Mouse (Mus musculus) Muller cell, postnatal 12 days (primary cell): ENCODE data around the gene Xrcc2.
A peak's percentile ranks its signal among the peaks of the same experiment; 100 is the strongest.
"Not testable (repeated sequence)": the region's sequence is repeated elsewhere in the genome, so short reads cannot be mapped to it uniquely, and the experiment has no call there.

Source experiments
- DNase-seq: peaks from one replicate; pipeline ENCODE4 v3.0.0-alpha.2; 2015; ENCODE audit errors: inconsistent ontology term

Gene Xrcc2

DNA sequence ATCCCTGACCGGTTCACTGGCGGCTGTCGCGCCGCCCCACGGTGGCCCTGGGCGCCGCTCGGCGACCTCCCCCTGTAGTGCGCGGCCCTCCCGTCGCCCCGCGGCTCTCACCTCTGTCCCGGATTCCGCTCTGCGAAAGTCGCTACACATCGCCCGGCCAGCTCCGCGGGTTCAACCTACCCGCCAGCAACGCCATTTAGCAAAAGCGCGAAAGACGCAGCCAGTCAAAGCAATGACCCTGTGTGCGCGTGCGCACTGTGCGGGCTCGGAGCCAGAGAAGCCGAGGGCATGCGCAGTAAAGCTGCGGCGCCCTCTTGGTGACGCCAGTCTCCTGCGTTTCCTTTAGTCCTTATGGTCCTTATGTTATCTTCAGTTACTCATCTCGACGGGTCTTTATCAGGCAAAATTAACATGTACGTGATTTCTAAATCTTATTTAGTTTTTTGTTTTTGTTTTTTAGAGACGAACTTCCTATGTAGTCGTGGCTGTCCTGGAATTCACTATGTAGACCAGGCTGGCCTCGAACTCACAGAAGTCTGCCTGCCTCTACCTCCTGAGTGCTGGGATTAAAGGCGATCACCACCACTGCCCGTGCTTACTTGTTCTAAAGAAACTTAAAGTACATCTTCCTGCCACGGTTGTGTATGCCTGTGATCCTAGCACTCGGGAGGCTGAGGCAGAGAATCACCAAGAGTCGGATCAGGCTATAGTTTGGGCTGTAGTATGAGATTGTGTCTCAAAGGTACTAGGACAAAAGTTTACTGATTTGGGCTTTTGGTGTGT lies at the start of gene Xrcc2:
Xrcc2 (minus strand) TSS at position 259 of the 783 bp plus-strand sequence.
- DNase-seq = peak; percentile 93

DNA sequence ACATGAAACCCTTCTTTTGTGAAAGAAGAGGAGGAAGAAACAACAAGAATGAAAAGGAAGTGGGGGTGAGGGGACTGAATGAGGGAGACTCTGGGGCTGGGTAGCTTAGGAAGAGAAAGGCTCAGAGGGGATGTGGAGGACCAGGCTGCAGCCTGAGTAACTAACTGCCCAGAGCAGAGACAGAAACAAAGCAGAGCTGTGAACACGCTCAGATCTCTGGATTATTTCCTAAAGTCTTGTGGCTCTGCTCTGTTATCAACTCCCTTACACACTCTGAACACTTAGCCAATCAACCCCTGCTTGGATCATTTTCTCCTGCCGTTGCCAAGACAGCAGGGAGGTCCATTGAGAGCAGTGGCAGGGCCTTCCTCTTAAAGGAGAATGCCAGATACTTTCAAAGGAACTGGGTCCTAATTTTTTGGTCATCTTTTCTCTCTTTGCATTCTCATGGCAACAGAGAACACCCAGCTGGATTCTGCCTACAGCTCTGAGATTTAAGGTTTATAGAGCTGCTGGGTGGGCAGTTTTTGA lies 48.7 kb upstream of the Xrcc2 start:
- DNase-seq = no peak

- DNase-seq = no peak
These were observed 48.1 kb upstream of the Xrcc2 start for GRCm38 (mm10) chr5:25753556-25754235.

- no peak for DNase-seq
These were observed 47.2 kb upstream of the Xrcc2 start for GRCm38 (mm10) chr5:25752862-25753261.

GRCm38 (mm10) chr5:25751552-25751951 lies 45.9 kb upstream of the Xrcc2 start:
- peak; percentile 68 for DNase-seq

DNA sequence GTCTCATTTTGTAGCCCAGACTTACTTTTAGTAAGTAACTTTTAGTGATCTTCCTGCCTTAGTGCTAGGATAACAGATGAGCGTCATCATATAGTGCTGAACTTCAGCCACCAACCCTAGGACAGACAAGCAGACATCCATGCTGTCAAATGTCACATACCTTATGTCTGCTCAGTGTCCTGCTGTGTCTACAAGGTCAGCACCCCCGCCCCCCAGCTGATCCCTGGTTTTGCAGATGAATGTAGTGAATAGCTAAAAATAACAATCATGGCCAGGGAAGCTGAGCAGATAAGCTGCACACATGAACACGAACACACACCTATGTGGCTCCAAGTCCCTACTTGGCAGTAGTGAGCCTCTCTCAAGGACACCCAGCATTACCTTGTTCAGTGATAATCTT lies 43.0 kb upstream of the Xrcc2 start:
- no peak for DNase-seq

DNA sequence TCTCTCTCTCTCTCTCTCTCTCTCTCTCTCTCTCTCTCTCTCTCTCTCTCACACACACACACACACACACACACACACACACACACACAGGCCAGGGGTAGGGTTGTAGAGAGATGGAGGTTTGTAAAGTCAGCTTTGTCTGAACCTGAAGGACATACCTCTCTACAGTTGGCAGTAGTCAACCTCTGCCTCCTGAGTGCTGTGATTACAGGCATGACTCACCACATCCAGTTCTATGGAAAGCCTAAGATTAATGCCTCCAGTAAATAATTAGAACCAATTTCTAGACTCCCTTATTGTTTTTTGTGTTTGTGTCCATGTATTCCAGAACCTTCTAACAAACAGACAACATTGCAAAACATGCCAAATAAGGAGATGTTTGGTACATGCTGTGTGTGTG lies 42.3 kb upstream of the Xrcc2 start:
- DNase-seq = peak; percentile 46

GRCm38 (mm10) chr5:25738902-25739301 lies 33.3 kb upstream of the Xrcc2 start:
- DNase-seq = not testable (repeated sequence)

DNA sequence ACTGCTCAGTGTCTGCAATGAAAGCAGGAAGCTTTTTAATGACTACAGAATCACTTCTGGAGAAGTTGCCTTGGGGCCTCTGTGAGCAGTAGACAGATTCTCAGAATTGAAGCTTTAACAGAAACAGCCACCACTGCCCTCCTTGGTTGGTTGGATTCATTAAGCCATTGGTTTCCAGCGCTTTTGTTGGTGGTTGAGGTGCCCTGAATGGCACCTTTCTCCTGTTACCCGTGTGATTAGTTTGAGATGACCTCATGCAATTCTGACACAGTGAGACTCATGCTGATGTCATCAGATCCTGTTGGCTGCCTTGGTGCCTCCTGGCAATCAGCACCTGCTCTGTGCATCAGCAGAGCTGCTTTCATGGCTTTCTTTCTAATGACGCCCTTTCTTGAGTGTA lies 32.8 kb upstream of the Xrcc2 start:
- DNase-seq = peak; percentile 82

DNA sequence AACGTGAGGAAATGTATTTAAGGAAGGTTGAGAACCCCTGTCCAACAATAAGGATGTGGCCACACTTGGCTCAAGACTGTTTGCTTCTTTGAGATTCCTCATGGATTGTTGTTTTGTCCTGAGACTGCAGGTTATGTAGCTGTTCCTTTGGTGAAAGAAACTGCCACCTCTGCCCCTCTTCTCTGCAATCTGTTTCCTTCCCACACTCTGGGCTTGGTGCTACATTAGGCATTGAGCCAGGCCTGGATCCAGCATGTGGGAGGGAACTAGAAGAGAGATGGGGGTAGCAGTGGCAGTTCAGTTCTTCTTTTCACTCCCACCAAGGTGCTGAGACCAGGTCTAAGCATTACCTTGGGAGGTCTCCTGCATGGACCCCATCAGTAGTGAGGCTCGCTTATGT lies 30.2 kb upstream of the Xrcc2 start:
- no peak for DNase-seq

DNA sequence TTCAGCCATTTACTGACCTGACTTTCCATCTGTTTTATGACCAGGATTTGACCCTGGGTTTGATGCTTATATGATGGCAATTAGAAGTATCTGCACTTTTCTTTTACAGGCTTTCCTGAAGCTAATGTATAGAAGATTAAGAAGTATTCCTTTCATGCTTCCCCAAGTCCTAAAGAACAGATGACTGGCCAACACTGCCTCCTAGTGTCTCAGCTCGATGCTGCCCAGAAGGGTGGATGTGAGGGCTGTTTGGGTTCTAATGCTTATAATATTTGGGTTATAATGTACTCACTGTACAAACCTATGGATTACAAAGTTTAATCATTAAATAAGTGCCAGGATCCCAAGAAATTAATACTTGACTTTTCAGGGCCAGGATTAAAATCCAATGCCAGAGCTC lies 28.7 kb upstream of the Xrcc2 start:
- DNase-seq = peak; percentile 34

GRCm38 (mm10) chr5:25724134-25724675 lies 18.6 kb upstream of the Xrcc2 start:
- no peak for DNase-seq

GRCm38 (mm10) chr5:25723016-25723415 lies 17.4 kb upstream of the Xrcc2 start:
- DNase-seq = peak; percentile 90

DNA sequence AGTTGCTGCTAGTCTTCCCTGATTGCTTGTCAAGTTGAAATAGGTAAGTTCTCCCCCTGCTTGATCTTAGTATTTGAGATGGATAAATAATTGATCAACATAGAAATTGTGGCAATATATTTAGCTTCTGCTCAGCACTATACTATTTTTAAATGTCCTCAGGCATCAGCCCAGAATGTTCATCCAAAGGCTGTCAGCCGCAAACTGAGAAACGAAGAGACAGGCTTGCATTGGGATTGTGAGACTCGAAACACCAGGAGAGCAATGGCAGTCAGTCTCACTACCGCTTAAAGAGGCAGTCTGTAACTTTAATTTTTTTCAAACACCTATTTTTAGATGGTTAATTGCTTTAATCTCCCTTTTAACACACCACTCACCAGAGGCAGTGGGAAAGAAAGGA lies 13.8 kb upstream of the Xrcc2 start:
- no peak for DNase-seq

GRCm38 (mm10) chr5:25713001-25713706 lies 7.5 kb upstream of the Xrcc2 start:
- not testable (repeated sequence) for DNase-seq

GRCm38 (mm10) chr5:25704702-25705566 lies 691 bp downstream of the Xrcc2 start:
- no peak for DNase-seq

- no peak for DNase-seq
These were observed 7.7 kb downstream of the Xrcc2 start for GRCm38 (mm10) chr5:25697941-25698340.

DNA sequence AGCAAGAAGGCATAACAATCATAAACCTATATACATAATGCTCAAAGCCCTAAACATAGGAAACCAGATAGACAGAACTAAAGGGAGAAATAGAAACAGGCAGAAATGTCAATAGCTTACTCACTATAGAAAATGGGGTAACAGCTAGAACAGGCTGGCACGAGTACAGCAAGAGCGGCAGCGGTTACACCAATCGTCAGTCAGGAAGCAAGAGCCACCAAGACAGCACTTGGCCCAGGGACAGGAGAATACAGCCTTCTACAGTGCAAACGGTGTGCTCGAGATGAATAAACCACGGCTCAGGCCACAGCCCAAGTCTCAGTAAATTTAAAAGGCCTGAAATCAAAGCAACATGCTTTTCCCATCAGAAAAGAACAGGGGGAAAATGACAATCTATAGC lies 9.4 kb downstream of the Xrcc2 start:
- peak; percentile 17 for DNase-seq

DNA sequence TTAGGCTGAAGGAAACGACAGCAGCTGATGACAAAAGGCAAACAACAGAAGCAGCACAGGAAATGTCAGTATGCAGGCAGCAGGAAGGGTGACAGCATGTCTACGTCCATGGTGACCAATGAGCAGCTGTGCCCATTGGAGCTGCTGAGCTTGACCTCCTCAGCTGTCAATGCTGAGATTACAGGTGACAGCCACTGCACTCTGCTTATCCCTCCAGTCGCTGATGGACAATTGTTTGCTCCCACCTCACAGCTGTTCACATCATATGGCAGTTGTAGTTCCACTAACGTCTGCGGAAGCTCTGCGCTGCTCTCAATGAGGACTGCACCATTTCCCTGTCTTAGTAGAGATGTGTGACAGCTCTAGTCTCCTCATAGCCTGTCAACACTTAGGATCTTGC lies 9.8 kb downstream of the Xrcc2 start:
- DNase-seq = no peak

GRCm38 (mm10) chr5:25671696-25672520 lies 33.7 kb downstream of the Xrcc2 start:
- no peak for DNase-seq
